8 mouse cellular contexts compared by ENCODE assay signal in the genomic region with DNA sequence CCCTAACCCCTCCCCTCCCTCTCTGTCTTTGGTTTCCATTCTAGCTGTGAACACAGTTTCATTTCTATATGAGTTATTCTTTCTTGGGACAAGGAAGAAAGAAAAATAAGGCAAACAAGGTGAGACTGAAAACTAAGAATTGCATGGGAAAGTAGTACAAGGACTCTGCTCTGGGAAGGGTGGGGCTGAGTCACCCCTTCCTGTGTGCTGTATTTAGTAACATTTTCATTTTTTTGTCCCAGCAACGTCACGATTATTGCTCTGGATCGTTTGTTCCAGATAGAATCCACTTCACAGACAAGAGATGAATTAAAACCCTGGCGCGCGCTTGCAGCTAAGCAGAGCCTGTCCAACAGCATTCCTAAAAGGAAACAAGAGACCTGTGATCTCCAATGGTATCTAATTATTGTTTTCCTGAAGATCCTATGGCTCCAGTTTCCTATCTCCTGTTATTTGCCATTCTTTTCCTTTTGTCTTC. TPM values are rescaled to one million over a fixed set of nuclear protein-coding genes. Genes with fewer than 3 reads are reported as not detected.
DNase-seq lines count a peak whose midpoint lies in the region; ATAC-seq and TF ChIP-seq lines count a peak whose summit lies in the region.

A gene (plus strand): TSS at position 51 of the 478 bp plus-strand sequence.

- H3K36me3 ChIP-seq in embryonic facial prominence, embryonic 14.5 days (ENCODE audit: control insufficient read depth, insufficient read depth, low read length): no peaks in the 10 kb centered on the region
- H3K36me3 ChIP-seq in heart, embryonic 12.5 days: no peaks in the 10 kb centered on the region
- no peaks in the 10 kb centered on the region for H3K36me3 ChIP-seq in megakaryocyte, embryonic 14.5 days (replicated peaks; ENCODE audit: low read length)

- H3K27me3 ChIP-seq in embryonic facial prominence, embryonic 14.5 days (replicated peaks; ENCODE audit: control insufficient read depth, insufficient read depth, low read length): no peaks in the 10 kb centered on the region
- no peaks in the 10 kb centered on the region for H3K27me3 ChIP-seq in heart, embryonic 12.5 days (replicated peaks)
- no peaks in the 10 kb centered on the region for H3K27me3 ChIP-seq in megakaryocyte, embryonic 14.5 days (replicated peaks)

- H3K4me3 ChIP-seq in left cerebral cortex, adult 2 months: no peak within 1 kb of the TSS
- no peak within 1 kb of the TSS for H3K4me3 ChIP-seq in embryonic facial prominence, embryonic 14.5 days (ENCODE audit: low read depth, low read length)
- no peak within 1 kb of the TSS for H3K4me3 ChIP-seq in heart, embryonic 12.5 days
- peak within 1 kb of the TSS; percentile 81 for H3K4me3 ChIP-seq in megakaryocyte, embryonic 14.5 days (replicated peaks)

- no peak within 1 kb of the TSS for H3K27ac ChIP-seq in left cerebral cortex, adult 2 months
- no peak within 1 kb of the TSS for H3K27ac ChIP-seq in embryonic facial prominence, embryonic 14.5 days (replicated peaks; ENCODE audit: low read depth, low read length)
- H3K27ac ChIP-seq in heart, embryonic 12.5 days (ENCODE audit: poor library complexity, severe bottlenecking): no peak within 1 kb of the TSS

- WGBS in embryonic facial prominence, embryonic 14.5 days: 64% methylated on average over 6 of the region's 6 CpGs
- WGBS in heart, embryonic 12.5 days: 61% methylated on average over 6 of the region's 6 CpGs

- TF ChIP-seq CTCF in left cerebral cortex, adult 2 months (IDR thresholded peaks at IDR 0.05): no peak

- peak; percentile 71; the same call in 1 of the 2 replicates for ATAC-seq in embryonic facial prominence, embryonic 14.5 days (ENCODE audit: low read depth)
- no peak for ATAC-seq in heart, embryonic 12.5 days (ENCODE audit: insufficient number of reproducible peaks, low FRiP score)

- H3K9me3 ChIP-seq in embryonic facial prominence, embryonic 14.5 days (ENCODE audit: control insufficient read depth, low read length): no peaks in the 10 kb centered on the region
- H3K9me3 ChIP-seq in heart, embryonic 12.5 days (replicated peaks): no peaks in the 10 kb centered on the region
- no peaks in the 10 kb centered on the region for H3K9me3 ChIP-seq in megakaryocyte, embryonic 14.5 days

- no peak within 1 kb of the TSS for H3K9ac ChIP-seq in embryonic facial prominence, embryonic 14.5 days (ENCODE audit: low read depth, low read length)
- no peak within 1 kb of the TSS for H3K9ac ChIP-seq in heart, embryonic 12.5 days

- intact Hi-C loops in left cerebral cortex, adult 2 months (cut with DNase I): no loop called here

- DNase-seq in left cerebral cortex, adult 2 months (ENCODE audit: extremely low spot score in 1 of 2, low spot score in 2 of 2): no peak
- DNase-seq in left cerebral cortex, adult 11 months (ENCODE audit: low spot score): no peak
- peak; percentile 85 for DNase-seq in embryonic facial prominence, embryonic 14.5 days (ENCODE audit: low spot score)
- no peak for DNase-seq in layer of hippocampus, postnatal 10 days (ENCODE audit: low spot score in 2 of 2)
- DNase-seq in spleen, postnatal 14 days (ENCODE audit: low spot score in 2 of 2): no peak
- DNase-seq in spleen, postnatal 4 days (ENCODE audit: low spot score in 2 of 2): no peak

- no peaks in the 10 kb centered on the region for H3K4me1 ChIP-seq in embryonic facial prominence, embryonic 14.5 days (ENCODE audit: control insufficient read depth, insufficient read depth, low read length)
- peaks cover 13% of the 10 kb centered on the region for H3K4me1 ChIP-seq in heart, embryonic 12.5 days (replicated peaks)
- peaks cover 52% of the 10 kb centered on the region for H3K4me1 ChIP-seq in megakaryocyte, embryonic 14.5 days

- no peak within 1 kb of the TSS for H3K4me2 ChIP-seq in embryonic facial prominence, embryonic 14.5 days (ENCODE audit: low read depth, low read length)
- H3K4me2 ChIP-seq in heart, embryonic 12.5 days: no peak within 1 kb of the TSS

RNA-seq across cellular contexts. Expression of the gene that starts here (rescaled TPM):
- total RNA-seq in left cerebral cortex, adult 2 months (2021): 10 to 100 TPM; 52.4 to 58.8 TPM
- 127 and 137 TPM in 2 replicates for polyA plus RNA-seq in embryonic facial prominence, embryonic 14.5 days (2014; fragmentation: Nextera tagmentation; extraction: Ambion mirVana)
- polyA plus RNA-seq in heart, embryonic 12.5 days (2016; fragmentation: Nextera tagmentation; extraction: Ambion mirVana): 112 and 115 TPM in 2 replicates
- 10 to 100 TPM; 85.0 to 91.7 TPM for total RNA-seq in layer of hippocampus, postnatal 10 days (2021)
- 4.6 and 31.1 TPM in 2 replicates for polyA plus RNA-seq in megakaryocyte, embryonic 14.5 days (2012; ENCODE audit: insufficient read depth, low replicate concordance)
